Mouse (Mus musculus) myocyte (in vitro differentiated cells): ENCODE data around the gene Olfr1349.

Source experiments
- E2F4 ChIP-seq: IDR thresholded peaks from one replicate; pipeline ENCODE4 v1.6.1; 2011; ENCODE audit warnings: mild to moderate bottlenecking, control low read depth, moderate library complexity; ENCODE audit not compliant: insufficient read depth
- POLR2A ChIP-seq: IDR thresholded peaks from one replicate; pipeline ENCODE4 v1.6.1; 2011; ENCODE audit warnings: low read depth, mild to moderate bottlenecking, control low read depth, moderate library complexity; ENCODE audit not compliant: insufficient read length
- POLR2AphosphoS2 ChIP-seq: IDR thresholded peaks from one replicate; pipeline ENCODE4 v1.6.1; 2011; ENCODE audit warnings: low read depth, control low read depth; ENCODE audit not compliant: insufficient read length
- REST ChIP-seq: IDR thresholded peaks from one replicate; pipeline ENCODE4 v1.6.1; 2011; ENCODE audit warnings: mild to moderate bottlenecking, control low read depth, moderate library complexity; ENCODE audit not compliant: insufficient read depth, insufficient read length
- TCF12 ChIP-seq: IDR thresholded peaks from one replicate; pipeline ENCODE4 v1.6.1; 2011; ENCODE audit warnings: mild to moderate bottlenecking, control low read depth; ENCODE audit not compliant: poor library complexity, insufficient read depth, severe bottlenecking
- TCF3 ChIP-seq: IDR thresholded peaks from one replicate; pipeline ENCODE4 v1.6.1; 2011; ENCODE audit warnings: low read depth, control low read depth; ENCODE audit not compliant: insufficient read length
- USF1 ChIP-seq: IDR thresholded peaks from one replicate; pipeline ENCODE4 v1.6.1; 2011; ENCODE audit warnings: low read depth, mild to moderate bottlenecking, control low read depth, moderate library complexity

GRCm38 (mm10) chr7:6508648-6509047 lies 14.1 kb downstream of the Olfr1349 start, which contains the start of gene Olfr1348:
- TF ChIP-seq POLR2A (no peak), POLR2AphosphoS2 (no peak), TCF3 (no peak), REST (no peak), TCF12 (no peak), USF1 (no peak), E2F4 (no peak)
